Mouse (Mus musculus) ES-Bruce4 (cell line): ENCODE data around the gene Col11a2. TPM values are rescaled to one million over a fixed set of nuclear protein-coding genes. Genes with fewer than 3 reads are reported as not detected.

ENCODE experiments used
- H3K27ac ChIP-seq: 2 replicates; pipeline ENCODE4 v1.5.1; 2012; ENCODE audit warnings: low read length, inconsistent platforms; ENCODE audit not compliant: insufficient read depth
- H3K27me3 ChIP-seq: 2 replicates; pipeline ENCODE4 v1.6.1; 2012; ENCODE audit warnings: mild to moderate bottlenecking, low read length, inconsistent platforms; ENCODE audit not compliant: control insufficient read depth, poor library complexity, insufficient read depth, severe bottlenecking
- H3K36me3 ChIP-seq: 2 replicates; pipeline ENCODE4 v1.6.1; 2012; ENCODE audit warnings: inconsistent platforms, mild to moderate bottlenecking, low read length, moderate library complexity; ENCODE audit not compliant: control insufficient read depth, poor library complexity, insufficient read depth, severe bottlenecking
- H3K4me1 ChIP-seq: one replicate; pipeline ENCODE4 v1.8.1; 2011; ENCODE audit warnings: low read length; ENCODE audit not compliant: control insufficient read depth, insufficient read depth
- H3K4me3 ChIP-seq: 2 replicates; pipeline ENCODE4 v1.5.1; 2011; ENCODE audit warnings: low read depth, mild to moderate bottlenecking, low read length
- H3K9ac ChIP-seq: 2 replicates; pipeline ENCODE4 v1.6.1; 2012; ENCODE audit warnings: low read depth, mild to moderate bottlenecking, inconsistent platforms; ENCODE audit not compliant: poor library complexity, severe bottlenecking
- H3K9me3 ChIP-seq: replicated peaks from 2 replicates; pipeline ENCODE4 v1.6.1; 2012; ENCODE audit warnings: mild to moderate bottlenecking, low read length, inconsistent platforms; ENCODE audit not compliant: control insufficient read depth, poor library complexity, insufficient read depth, severe bottlenecking
- CTCF ChIP-seq: IDR thresholded peaks from one replicate; pipeline ENCODE4 v1.8.1; 2011; ENCODE audit warnings: low read depth, low read length
- EP300 ChIP-seq: IDR thresholded peaks from 2 replicates; pipeline ENCODE4 v1.6.1; 2011; ENCODE audit warnings: low read depth, low read length; ENCODE audit not compliant: insufficient read depth
- POLR2A ChIP-seq: IDR thresholded peaks from one replicate; pipeline ENCODE4 v1.8.1; 2011; ENCODE audit warnings: low read length; ENCODE audit not compliant: insufficient read depth
- polyA plus RNA-seq: library from polyadenylated mRNA; stranded (reverse); fragments of >200 nt; gene quantifications from 2 replicates; pipeline ENCODE4 v1.2.4, GENCODE M21; 2011; ENCODE audit warnings: low read depth; ENCODE audit not compliant: missing spikeins, insufficient read depth, insufficient read length

Gene Col11a2
- polyA plus RNA-seq, 1 experiment, result 0.82 TPM

DNA sequence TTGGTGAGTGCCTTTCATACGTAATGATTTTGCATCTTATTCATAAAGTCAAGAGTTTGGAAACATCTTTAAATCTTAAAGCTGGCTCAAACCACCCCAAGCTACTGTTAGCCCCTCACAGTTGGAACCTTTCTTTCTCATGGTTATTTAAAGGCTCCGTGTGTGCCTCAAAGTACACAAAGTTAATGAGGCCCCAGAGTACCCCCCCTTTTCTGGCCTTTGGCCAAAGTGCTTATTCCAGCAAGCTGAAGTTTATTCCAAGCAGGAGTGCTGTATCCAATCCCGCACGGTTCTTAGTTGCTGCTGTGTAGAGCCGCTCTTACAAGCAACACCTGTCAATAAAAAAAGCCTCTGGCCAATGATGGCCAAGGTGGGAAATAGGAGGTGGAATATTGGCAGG, 60.3 kb downstream of the Col11a2 start:
- Histone ChIP-seq H3K36me3 (no peaks in the 10 kb centered on the region), H3K4me3 (no peak overlapping the region), H3K9ac (no peak overlapping the region), H3K27me3 (no peaks in the 10 kb centered on the region), H3K4me1 (no peaks in the 10 kb centered on the region), H3K27ac (no peak overlapping the region), H3K9me3 (no peaks in the 10 kb centered on the region)
- TF ChIP-seq CTCF (no peak), EP300 (no peak), POLR2A (no peak)

DNA sequence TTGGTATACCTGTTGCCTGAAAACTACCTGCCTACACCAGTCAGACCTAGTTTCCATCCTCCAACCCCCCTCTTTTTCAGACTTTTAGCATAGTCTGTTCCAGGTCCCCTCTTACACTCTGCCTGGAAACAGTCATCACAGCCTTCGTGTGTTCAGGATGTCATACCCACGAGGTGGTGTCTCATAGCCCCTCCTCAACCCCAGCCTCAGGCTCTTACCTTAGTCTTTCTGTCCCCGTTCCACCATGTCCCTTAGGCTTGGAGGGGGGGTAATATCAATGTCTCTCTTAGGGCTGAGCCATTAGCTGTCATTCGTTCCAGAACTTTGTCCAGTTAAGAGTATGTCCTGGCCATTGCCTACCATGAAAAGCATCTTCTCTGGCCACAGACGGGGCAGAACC, 61.9 kb downstream of the Col11a2 start:
- TF ChIP-seq EP300 (no peak), POLR2A (no peak), CTCF (no peak)
- no peak overlapping the region for H3K4me3 ChIP-seq
- no peaks in the 10 kb centered on the region for H3K4me1 ChIP-seq
- H3K36me3 ChIP-seq, result no peaks in the 10 kb centered on the region
- H3K27me3 ChIP-seq, result no peaks in the 10 kb centered on the region
- H3K9me3 ChIP-seq, result no peaks in the 10 kb centered on the region
- H3K9ac ChIP-seq, result no peak overlapping the region
- no peak overlapping the region for H3K27ac ChIP-seq

DNA sequence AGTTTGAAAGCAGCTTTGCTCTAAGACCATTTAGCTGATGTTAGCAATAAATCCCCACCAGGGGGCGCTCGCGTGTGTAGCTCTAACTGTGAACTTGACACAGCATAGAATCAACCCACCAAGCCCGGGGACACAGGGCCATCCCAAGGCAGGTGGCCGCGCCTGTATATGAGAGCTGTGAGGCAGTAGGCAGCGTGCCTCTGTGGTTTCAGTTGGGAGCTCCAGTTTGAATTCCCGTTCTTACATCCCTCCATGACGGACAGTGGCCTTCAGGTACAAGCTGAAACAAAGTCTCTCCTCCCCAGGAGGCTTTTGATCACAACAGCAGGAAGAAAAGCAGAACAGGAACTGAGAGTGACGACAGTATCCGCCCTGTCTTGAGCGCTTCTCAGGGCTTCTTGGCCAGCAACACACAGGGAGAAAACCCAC, 62.4 kb downstream of the Col11a2 start:
- H3K27ac ChIP-seq, result no peak overlapping the region
- no peaks in the 10 kb centered on the region for H3K9me3 ChIP-seq
- no peak overlapping the region for H3K9ac ChIP-seq
- TF ChIP-seq POLR2A, result no peak
- TF ChIP-seq EP300, result no peak
- peak; percentile 69 for TF ChIP-seq CTCF
- H3K36me3 ChIP-seq, result no peaks in the 10 kb centered on the region
- no peaks in the 10 kb centered on the region for H3K4me1 ChIP-seq
- H3K4me3 ChIP-seq, result no peak overlapping the region
- no peaks in the 10 kb centered on the region for H3K27me3 ChIP-seq

DNA sequence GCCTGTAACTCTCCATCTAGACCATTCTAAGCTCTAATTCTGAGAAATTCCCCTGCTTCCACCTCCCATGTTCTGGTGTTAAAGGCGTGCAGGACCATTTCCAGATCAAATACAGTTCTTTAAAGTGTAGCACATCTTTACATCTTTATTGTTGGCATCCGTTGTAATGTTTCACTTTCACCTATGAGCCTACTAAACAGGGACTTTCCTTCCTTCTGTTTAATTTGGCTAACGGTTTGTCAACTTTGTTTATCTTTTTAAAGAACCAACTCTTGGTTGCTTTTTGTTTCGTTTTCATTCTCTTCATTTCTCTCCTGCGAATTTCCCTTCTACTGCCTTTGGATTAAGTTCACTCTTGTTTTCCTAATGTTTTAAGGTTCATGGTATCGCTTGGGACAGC, 63.6 kb downstream of the Col11a2 start:
- Histone ChIP-seq H3K9me3 (no peaks in the 10 kb centered on the region), H3K27ac (no peak overlapping the region), H3K36me3 (no peaks in the 10 kb centered on the region), H3K4me1 (no peaks in the 10 kb centered on the region), H3K27me3 (no peaks in the 10 kb centered on the region), H3K4me3 (no peak overlapping the region), H3K9ac (no peak overlapping the region)
- no peak for TF ChIP-seq EP300
- no peak for TF ChIP-seq POLR2A
- no peak for TF ChIP-seq CTCF

DNA sequence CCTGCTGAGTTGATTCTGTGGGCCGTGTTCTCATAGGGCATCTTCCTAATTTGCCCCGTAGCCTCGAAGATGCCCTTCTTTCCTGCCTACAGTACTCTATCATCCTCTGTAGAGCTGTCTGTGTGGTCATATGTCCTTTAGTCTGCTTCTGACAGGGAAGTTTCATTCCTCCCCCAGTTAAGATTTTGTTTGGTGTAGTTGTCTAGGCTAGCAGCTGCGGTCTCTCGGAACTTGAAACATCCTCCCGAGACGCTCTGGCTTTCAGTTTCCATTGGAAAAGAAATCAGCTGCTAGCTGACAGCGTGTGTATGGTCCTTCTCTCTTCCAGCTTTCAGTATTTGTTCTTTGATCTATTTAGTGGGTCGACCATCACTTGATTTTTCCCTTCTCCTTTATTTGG, 65.6 kb downstream of the Col11a2 start:
- H3K36me3 ChIP-seq, result no peaks in the 10 kb centered on the region
- H3K4me3 ChIP-seq, result no peak overlapping the region
- no peak for TF ChIP-seq EP300
- TF ChIP-seq POLR2A, result no peak
- TF ChIP-seq CTCF, result no peak
- H3K9ac ChIP-seq, result no peak overlapping the region
- H3K27me3 ChIP-seq, result no peaks in the 10 kb centered on the region
- no peaks in the 10 kb centered on the region for H3K9me3 ChIP-seq
- H3K27ac ChIP-seq, result no peak overlapping the region
- no peaks in the 10 kb centered on the region for H3K4me1 ChIP-seq

DNA sequence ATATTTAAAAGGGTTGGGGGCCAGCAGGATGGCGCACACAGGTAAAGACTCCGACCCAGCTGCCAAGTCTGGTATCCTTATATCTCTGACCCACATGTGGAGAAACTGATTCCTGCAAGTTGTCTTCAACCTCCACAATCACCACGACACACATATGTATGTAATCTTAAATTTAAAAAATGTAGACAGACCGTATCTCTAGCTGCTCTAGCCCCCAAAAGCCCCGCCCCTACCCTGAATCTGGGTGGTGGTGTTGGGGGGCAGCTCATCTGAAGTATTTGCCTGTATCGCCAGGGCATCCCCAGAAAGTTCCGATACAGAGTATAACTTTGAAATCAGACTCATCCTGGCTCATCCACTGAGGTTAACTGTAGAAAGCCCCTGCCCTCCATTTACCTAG, 67.3 kb downstream of the Col11a2 start:
- no peak overlapping the region for H3K4me3 ChIP-seq
- peaks cover 3% of the 10 kb centered on the region for H3K36me3 ChIP-seq
- no peaks in the 10 kb centered on the region for H3K9me3 ChIP-seq
- H3K9ac ChIP-seq, result no peak overlapping the region
- no peak overlapping the region for H3K27ac ChIP-seq
- TF ChIP-seq POLR2A, result no peak
- TF ChIP-seq EP300, result no peak
- no peak for TF ChIP-seq CTCF
- H3K27me3 ChIP-seq, result no peaks in the 10 kb centered on the region
- H3K4me1 ChIP-seq, result no peaks in the 10 kb centered on the region
